Mouse (Mus musculus) MEL (cell line): ENCODE data around the gene Cdc14b. TPM values are rescaled to one million over a fixed set of nuclear protein-coding genes. Genes with fewer than 3 reads are reported as not detected.

Source experiments
- DNase-seq: peaks from one replicate; pipeline ENCODE4 v3.0.0; 2011; ENCODE audit warnings: low read depth, low spot score
- H3K27ac ChIP-seq: 2 replicates; pipeline ENCODE4 v1.5.1; 2012; ENCODE audit warnings: low read depth, mild to moderate bottlenecking, control low read depth, low read length, moderate library complexity; ENCODE audit not compliant: control insufficient read depth
- H3K27me3 ChIP-seq, 2 experiments: fragments of 150-350 bp in 1 of 2; sonication (generic) in 1 of 2; 2 replicates each; pipeline ENCODE4 v1.6.1; 2012; ENCODE audit warnings: low read length in 2 of 2, mild to moderate bottlenecking in 2 of 2, improper control_type of control experiment in 1 of 2, moderate library complexity in 1 of 2; ENCODE audit not compliant: insufficient read depth in 2 of 2, control insufficient read depth in 1 of 2
- H3K36me3 ChIP-seq, 2 experiments: 2 replicates each; pipeline ENCODE4 v1.6.1; 2012 to 2014; ENCODE audit warnings: low read length in 2 of 2, improper control_type of control experiment in 1 of 2, inconsistent platforms in 1 of 2, mild to moderate bottlenecking in 1 of 2; ENCODE audit not compliant: insufficient read depth in 2 of 2, control insufficient read depth in 1 of 2
- H3K4me1 ChIP-seq, 2 experiments: fragments of 150-350 bp in 1 of 2; sonication (generic) in 1 of 2; 2 replicates each; pipeline ENCODE4 v1.6.1; 2012; ENCODE audit warnings: low read length in 2 of 2, improper control_type of control experiment in 1 of 2, mild to moderate bottlenecking in 1 of 2; ENCODE audit not compliant: insufficient read depth in 2 of 2, control insufficient read depth in 1 of 2
- H3K4me3 ChIP-seq, 2 experiments: fragments of 150-350 bp in 1 of 2; sonication (generic) in 1 of 2; 2 replicates each; pipeline ENCODE4 v1.5.1; 2012; ENCODE audit warnings: low read depth in 2 of 2, low read length in 2 of 2, mild to moderate bottlenecking in 2 of 2, moderate library complexity in 2 of 2, control low read depth in 1 of 2, improper control_type of control experiment in 1 of 2; ENCODE audit not compliant: control insufficient read depth in 1 of 2, insufficient read depth in 1 of 2
- H3K79me2 ChIP-seq: 2 replicates; pipeline ENCODE4 v1.6.1; 2012; ENCODE audit warnings: mild to moderate bottlenecking, low read length, moderate library complexity; ENCODE audit not compliant: control insufficient read depth, poor library complexity, insufficient read depth
- H3K9ac ChIP-seq: 2 replicates; pipeline ENCODE4 v1.6.1; 2012; ENCODE audit warnings: low read depth, mild to moderate bottlenecking, control low read depth, low read length, moderate library complexity; ENCODE audit not compliant: control insufficient read depth, poor library complexity, severe bottlenecking
- H3K9me3 ChIP-seq: fragments of 150-350 bp; sonication (generic); replicated peaks from 2 replicates; pipeline ENCODE4 v1.6.1; 2012; ENCODE audit warnings: mild to moderate bottlenecking, low read length, improper control_type of control experiment, moderate library complexity; ENCODE audit not compliant: insufficient read depth
- CHD1 ChIP-seq: IDR thresholded peaks from 2 replicates; pipeline ENCODE4 v1.6.1; 2012; ENCODE audit warnings: low read depth, mild to moderate bottlenecking, inconsistent platforms, low read length, improper control_type of control experiment
- CTCF ChIP-seq, 3 experiments: IDR thresholded peaks in 2 of 3; conservative IDR thresholded peaks in 1 of 3; 2 replicates each; pipeline ENCODE4 v1.5.1; 2011 to 2012; ENCODE audit warnings: low read length in 3 of 3, low read depth in 2 of 3, mild to moderate bottlenecking in 2 of 3, improper control_type of control experiment in 1 of 3, inconsistent platforms in 1 of 3, mixed read lengths in 1 of 3, moderate library complexity in 1 of 3; ENCODE audit not compliant: control insufficient read depth in 1 of 3, insufficient read depth in 1 of 3, poor library complexity in 1 of 3, severe bottlenecking in 1 of 3
- E2F4 ChIP-seq: IDR thresholded peaks from 2 replicates; pipeline ENCODE4 v1.6.1; 2011; ENCODE audit warnings: low read depth, low read length, improper control_type of control experiment, borderline replicate concordance
- EP300 ChIP-seq, 2 experiments: IDR thresholded peaks; 2 replicates each; pipeline ENCODE4 v1.6.1; 2011; ENCODE audit warnings: improper control_type of control experiment in 2 of 2, low read length in 2 of 2, low read depth in 1 of 2, mild to moderate bottlenecking in 1 of 2
- ETS1 ChIP-seq: IDR thresholded peaks from 2 replicates; pipeline ENCODE4 v1.6.1; 2012; ENCODE audit warnings: low read depth, mild to moderate bottlenecking, inconsistent platforms, low read length, improper control_type of control experiment, moderate library complexity
- GABPA ChIP-seq: IDR thresholded peaks from 2 replicates; pipeline ENCODE4 v1.6.1; 2012; ENCODE audit warnings: low read depth, mild to moderate bottlenecking, inconsistent platforms, low read length, improper control_type of control experiment, moderate library complexity
- GATA1 ChIP-seq: IDR thresholded peaks from 2 replicates; pipeline ENCODE4 v1.6.1; 2011; ENCODE audit warnings: low read depth, low read length, improper control_type of control experiment
- HCFC1 ChIP-seq: IDR thresholded peaks from 2 replicates; pipeline ENCODE4 v1.6.1; 2012; ENCODE audit warnings: low read depth, mild to moderate bottlenecking, inconsistent platforms, low read length, improper control_type of control experiment, moderate library complexity
- JUND ChIP-seq: IDR thresholded peaks from 2 replicates; pipeline ENCODE4 v1.6.1; 2011; ENCODE audit warnings: low read depth, mild to moderate bottlenecking, improper control_type of control experiment, low read length
- MAZ ChIP-seq: IDR thresholded peaks from 2 replicates; pipeline ENCODE4 v1.6.1; 2012; ENCODE audit warnings: low read depth, mild to moderate bottlenecking, inconsistent platforms, low read length, improper control_type of control experiment
- MXI1 ChIP-seq: IDR thresholded peaks from 2 replicates; pipeline ENCODE4 v1.6.1; 2011; ENCODE audit warnings: mild to moderate bottlenecking, low read depth, low read length, improper control_type of control experiment
- MYC ChIP-seq: IDR thresholded peaks from 2 replicates; pipeline ENCODE4 v1.6.1; 2011; ENCODE audit warnings: low read depth, mild to moderate bottlenecking, low read length, improper control_type of control experiment, moderate library complexity
- NELFE ChIP-seq: IDR thresholded peaks from 2 replicates; pipeline ENCODE4 v1.6.1; 2011; ENCODE audit warnings: low read depth, low read length, improper control_type of control experiment
- POLR2A ChIP-seq, 2 experiments: IDR thresholded peaks; 2 replicates each; pipeline ENCODE4 v1.6.1; 2011 to 2012; ENCODE audit warnings: low read length in 2 of 2, mild to moderate bottlenecking in 2 of 2, control low read depth in 1 of 2, improper control_type of control experiment in 1 of 2, low read depth in 1 of 2, moderate library complexity in 1 of 2; ENCODE audit not compliant: control insufficient read depth in 1 of 2, insufficient read depth in 1 of 2, poor library complexity in 1 of 2
- POLR2AphosphoS2 ChIP-seq: IDR thresholded peaks from 2 replicates; pipeline ENCODE4 v1.6.1; 2011; ENCODE audit warnings: low read length, improper control_type of control experiment
- POLR2AphosphoS5 ChIP-seq: IDR thresholded peaks from 2 replicates; pipeline ENCODE4 v1.6.1; 2012; ENCODE audit warnings: low read depth, borderline replicate concordance, mild to moderate bottlenecking, inconsistent platforms, low read length, moderate library complexity, mixed read lengths
- RCOR1 ChIP-seq: IDR thresholded peaks from 2 replicates; pipeline ENCODE4 v1.6.1; 2012; ENCODE audit warnings: low read depth, mild to moderate bottlenecking, inconsistent platforms, low read length, improper control_type of control experiment
- SMC3 ChIP-seq: IDR thresholded peaks from 2 replicates; pipeline ENCODE4 v1.6.1; 2011; ENCODE audit warnings: low read depth, low read length, improper control_type of control experiment
- TAL1 ChIP-seq: IDR thresholded peaks from 2 replicates; pipeline ENCODE4 v1.6.1; 2012; ENCODE audit warnings: mild to moderate bottlenecking, inconsistent platforms, low read length, moderate library complexity, mixed read lengths
- TBP ChIP-seq: IDR thresholded peaks from 2 replicates; pipeline ENCODE4 v1.8.0; 2011; ENCODE audit warnings: low read depth, low read length, improper control_type of control experiment
- TCF12 ChIP-seq: IDR thresholded peaks from 2 replicates; pipeline ENCODE4 v1.6.1; 2014; ENCODE audit warnings: low read depth, mild to moderate bottlenecking, inconsistent platforms, low read length, improper control_type of control experiment, moderate library complexity
- USF1 ChIP-seq: IDR thresholded peaks from 2 replicates; pipeline ENCODE4 v1.6.1; 2014; ENCODE audit warnings: low read depth, mild to moderate bottlenecking, inconsistent platforms, low read length, improper control_type of control experiment, moderate library complexity
- USF2 ChIP-seq, 2 experiments: IDR thresholded peaks; 2 replicates each; pipeline ENCODE4 v1.6.1; 2011 to 2012; ENCODE audit warnings: improper control_type of control experiment in 2 of 2, low read length in 2 of 2, borderline replicate concordance in 1 of 2, inconsistent platforms in 1 of 2, low read depth in 1 of 2, mild to moderate bottlenecking in 1 of 2; ENCODE audit not compliant: insufficient read depth in 1 of 2
- ZC3H11A ChIP-seq: IDR thresholded peaks from 2 replicates; pipeline ENCODE4 v1.6.1; 2012; ENCODE audit warnings: low read depth, mild to moderate bottlenecking, inconsistent platforms, low read length, improper control_type of control experiment
- ZMIZ1 ChIP-seq: IDR thresholded peaks from 2 replicates; pipeline ENCODE4 v1.6.1; 2012; ENCODE audit warnings: low read depth, mild to moderate bottlenecking, inconsistent platforms, low read length, improper control_type of control experiment, moderate library complexity
- polyA plus RNA-seq, 2 experiments: library from polyadenylated mRNA; stranded (reverse) in 1 of 2; unstranded in 1 of 2; fragments of >175 nt in 1 of 2; fragments of >200 nt in 1 of 2; gene quantifications; 2 replicates each; pipeline versions ENCODE4 v1.2.1 to v1.2.4; 2012; ENCODE audit warnings: low replicate concordance in 2 of 2, low read depth in 1 of 2; ENCODE audit not compliant: insufficient read length in 2 of 2, insufficient read depth in 1 of 2, missing spikeins in 1 of 2
- total RNA-seq: library from RNA; depleted of rRNA; stranded (reverse); fragments of 300-350 nt; gene quantifications from 2 replicates; pipeline ENCODE4 v1.2.3, GENCODE M21; 2012

Gene Cdc14b
- total and polyA plus RNA-seq, 3 experiments, result 18.7 to 28.3 TPM; not detected in 1

- no peak for TF ChIP-seq ZMIZ1
- peak; percentile 79 for TF ChIP-seq GATA1
- TF ChIP-seq HCFC1, result no peak
- TF ChIP-seq TAL1, result peak; percentile 49
- no peak for TF ChIP-seq MAZ
- peak; percentile 25; the same call in 1 of the 2 replicates for TF ChIP-seq TCF12
- TF ChIP-seq POLR2AphosphoS2, result no peak
- TF ChIP-seq TBP, result 0 out of 2 replicates have a peak, but pooled peaks have one; percentile 37
- peak; percentile 31 to 75 for TF ChIP-seq EP300 (IDR thresholded peaks at IDR 0.05; ENCODE audit: low read depth in 1 of 2, low read length in 2 of 2)
- peak; percentile 25; the same call in 1 of the 2 replicates for TF ChIP-seq RCOR1
- H3K9ac ChIP-seq, result no peak overlapping the region
- peaks cover 5 to 9% of the 10 kb centered on the region in 2 experiments for H3K36me3 ChIP-seq
- peak; percentile 86 for DNase-seq
- H3K27me3 ChIP-seq, result no peaks in the 10 kb centered on the region
- H3K9me3 ChIP-seq, result no peaks in the 10 kb centered on the region
- H3K27ac ChIP-seq, result peak overlapping the region; percentile 41
- H3K4me1 ChIP-seq, result peaks cover 3 to 9% of the 10 kb centered on the region in 2 experiments
- H3K4me3 ChIP-seq, result no peak overlapping the region
- H3K79me2 ChIP-seq, result no peaks in the 10 kb centered on the region
Observed at GRCm38 (mm10) chr13:64200911-64201310, 74.2 kb downstream of the Cdc14b start.

DNA sequence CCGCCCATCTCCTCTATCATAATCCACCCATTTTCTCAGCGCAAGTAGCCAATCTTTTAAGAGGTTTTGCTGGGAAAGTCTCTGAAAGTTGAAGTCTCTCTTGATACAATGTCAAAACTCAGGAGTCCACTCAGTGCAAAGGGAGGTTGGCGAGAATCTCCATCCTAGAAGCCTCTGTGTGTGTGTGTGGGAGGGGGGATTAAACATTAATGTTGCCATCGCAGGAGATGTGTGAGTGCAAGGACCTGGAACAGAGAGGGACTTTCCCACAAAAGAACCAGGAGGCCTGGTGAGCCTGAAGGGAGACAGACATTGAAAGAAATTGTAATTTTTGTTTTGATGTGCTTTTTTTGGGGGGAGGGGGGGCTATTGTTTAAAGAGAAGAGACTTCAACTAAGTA lies 76.8 kb downstream of the Cdc14b start:
- H3K4me1 ChIP-seq, result peaks cover 3 to 9% of the 10 kb centered on the region in 2 experiments
- H3K9me3 ChIP-seq, result no peaks in the 10 kb centered on the region
- TF ChIP-seq POLR2A (IDR thresholded peaks at IDR 0.05; ENCODE audit: control insufficient read depth in 1 of 2, insufficient read depth in 1 of 2, low read depth in 1 of 2, low read length in 2 of 2, poor library complexity in 1 of 2) (no peak), MYC (no peak), HCFC1 (no peak), MXI1 (no peak), POLR2AphosphoS2 (no peak), JUND (no peak), ZC3H11A (no peak), CHD1 (no peak), ETS1 (no peak), GABPA (no peak), MAZ (no peak), USF2 (IDR thresholded peaks at IDR 0.05; ENCODE audit: borderline replicate concordance in 1 of 2, insufficient read depth in 1 of 2, low read depth in 1 of 2, low read length in 2 of 2) (no peak), POLR2AphosphoS5 (no peak), CTCF (IDR thresholded peaks at IDR 0.05 in 2 of 3, conservative IDR thresholded peaks at IDR 0.05 in 1 of 3; ENCODE audit: control insufficient read depth in 1 of 3, insufficient read depth in 1 of 3, low read depth in 2 of 3, low read length in 3 of 3, poor library complexity in 1 of 3, severe bottlenecking in 1 of 3) (no peak), NELFE (no peak), E2F4 (no peak), GATA1 (no peak), TBP (no peak), USF1 (no peak), SMC3 (no peak)
- H3K36me3 ChIP-seq, result peaks cover 5 to 9% of the 10 kb centered on the region in 2 experiments
- no peaks in the 10 kb centered on the region for H3K27me3 ChIP-seq
- no peak overlapping the region for H3K4me3 ChIP-seq
- no peak overlapping the region for H3K27ac ChIP-seq
- no peaks in the 10 kb centered on the region for H3K79me2 ChIP-seq
- DNase-seq, result no peak
- H3K9ac ChIP-seq, result no peak overlapping the region
